Mouse (Mus musculus): ENCODE measurements around the gene Spata6.

The Spata6 gene

DNA sequence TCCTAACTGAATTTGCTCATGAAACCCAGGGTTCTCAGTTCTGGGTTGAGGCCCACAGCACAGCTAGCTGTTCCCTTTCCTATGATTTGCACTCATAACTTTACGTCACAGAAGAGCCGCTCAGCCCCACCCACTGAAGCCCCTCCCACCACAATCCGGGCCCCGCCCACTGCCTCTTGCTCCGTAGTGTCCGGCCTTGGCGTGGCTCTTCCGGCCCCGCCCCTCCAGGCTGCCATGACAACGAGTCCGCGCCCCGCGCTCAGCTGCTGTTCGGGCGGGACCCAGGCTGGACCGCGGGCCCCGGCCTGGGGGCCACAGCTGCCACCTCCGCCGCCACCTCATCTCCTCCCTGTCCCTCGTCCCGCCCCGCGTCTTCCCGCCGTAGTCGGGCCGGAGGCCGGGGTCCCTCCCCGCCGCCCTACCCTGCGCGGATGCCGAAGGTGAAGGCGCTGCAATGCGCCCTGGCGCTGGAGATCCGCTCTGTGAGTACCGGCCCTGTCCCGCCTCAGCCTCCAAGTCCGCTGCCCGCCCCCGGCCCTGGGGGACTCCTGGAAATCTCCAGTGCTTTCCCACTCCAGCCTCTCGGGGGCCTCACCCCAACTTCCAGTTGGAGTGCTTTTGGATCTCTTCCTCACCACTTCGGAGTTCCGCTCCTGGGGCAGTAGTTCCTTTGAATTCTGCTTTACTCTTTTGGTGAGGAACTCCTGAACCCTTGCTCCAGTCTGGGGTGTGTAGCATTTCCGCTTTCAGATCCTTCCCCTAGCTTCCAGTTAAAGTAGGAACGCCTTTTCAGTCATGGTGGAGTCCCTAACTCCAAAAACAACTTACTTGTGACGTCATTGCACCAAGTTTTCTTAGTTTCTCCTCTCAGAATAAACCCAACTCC lies at the start of gene Spata6:
Spata6 (plus strand) TSS at position 209 of the 886 bp plus-strand sequence.
- in situ Hi-C loops (cut with MboI, MseI) = no loop called here

DNA sequence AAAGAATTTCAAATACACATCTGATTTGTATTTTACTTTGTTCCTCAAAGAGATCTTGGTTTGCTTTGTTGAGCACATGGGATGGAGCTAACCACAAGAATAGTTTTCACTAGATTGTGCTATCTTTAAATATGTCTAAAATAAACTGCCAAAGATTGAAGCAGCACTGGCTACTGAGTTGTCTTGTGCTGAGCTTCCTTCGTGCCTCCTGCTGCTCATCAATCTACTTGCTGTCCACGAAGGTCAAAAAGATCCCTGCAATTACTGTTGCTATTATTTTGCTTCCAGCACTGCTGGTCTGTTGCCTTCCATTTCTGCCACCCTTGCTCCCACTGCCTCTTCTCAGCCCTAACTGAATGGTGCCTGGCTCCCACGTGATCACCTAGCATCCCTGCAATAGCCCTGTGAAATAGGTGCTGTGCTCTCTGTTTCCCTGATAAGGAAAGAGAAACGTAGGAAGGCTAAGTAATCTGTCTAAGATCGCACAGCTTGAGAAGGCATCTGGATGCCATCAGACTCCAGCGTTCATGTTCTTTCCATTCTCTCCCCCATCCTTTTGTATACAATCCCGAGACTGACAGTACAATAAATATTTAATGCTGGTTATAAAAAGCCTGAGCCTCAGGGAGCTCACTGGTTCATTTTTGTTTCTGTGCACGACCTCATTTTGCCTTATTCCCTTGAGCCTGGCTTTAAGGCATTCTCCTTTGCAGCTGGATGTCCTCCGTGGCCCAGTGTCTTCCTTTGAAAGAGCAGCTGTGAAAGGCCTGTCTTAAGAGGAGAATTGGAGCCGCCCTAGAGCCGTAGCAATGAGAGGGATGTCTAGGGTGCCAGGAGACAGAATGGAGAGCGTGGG lies 49.0 kb upstream of the Spata6 start:
- in situ Hi-C loops (cut with MboI, MseI) = no loop called here

DNA sequence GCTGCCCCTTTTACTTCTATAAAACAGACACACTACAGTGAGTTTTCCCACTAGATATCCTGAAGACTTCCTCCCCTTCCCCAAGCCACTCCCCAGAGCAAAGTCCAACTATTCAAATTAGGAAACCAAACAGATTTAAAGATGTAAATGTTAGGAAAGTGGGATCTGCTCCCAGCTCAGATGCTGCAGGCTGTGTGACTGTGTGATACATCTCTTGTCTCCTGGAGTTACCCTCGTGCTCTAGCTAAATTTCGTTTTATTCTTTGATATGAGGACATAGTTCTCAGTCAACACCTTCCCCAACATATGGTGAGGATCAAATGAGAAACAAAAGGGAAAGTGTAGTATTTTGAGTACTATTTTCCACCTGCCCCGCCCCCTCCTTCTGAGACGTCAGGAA lies 48.3 kb upstream of the Spata6 start:
- in situ Hi-C loops (cut with MboI, MseI) = no loop called here

DNA sequence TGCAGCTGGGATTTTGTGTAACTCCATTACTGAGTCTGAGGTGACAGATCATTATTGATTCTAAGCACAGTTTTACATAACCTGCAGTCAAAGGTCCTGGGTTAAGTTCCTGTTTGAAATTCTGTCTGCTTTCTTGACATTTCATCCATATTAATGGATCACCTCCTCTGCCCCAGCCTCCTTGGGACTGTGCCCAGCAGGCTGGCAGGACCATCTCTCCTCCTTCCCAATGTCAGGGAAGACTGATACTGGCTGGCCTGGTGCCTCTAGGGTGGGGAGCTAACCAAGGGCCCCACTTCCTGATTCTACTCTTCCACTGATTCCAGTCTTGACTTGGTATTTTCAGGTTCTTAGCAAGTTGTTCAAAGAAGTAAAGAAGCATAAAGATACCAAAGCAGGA lies 45.9 kb upstream of the Spata6 start:
- in situ Hi-C loops (cut with MboI, MseI) = no loop called here

DNA sequence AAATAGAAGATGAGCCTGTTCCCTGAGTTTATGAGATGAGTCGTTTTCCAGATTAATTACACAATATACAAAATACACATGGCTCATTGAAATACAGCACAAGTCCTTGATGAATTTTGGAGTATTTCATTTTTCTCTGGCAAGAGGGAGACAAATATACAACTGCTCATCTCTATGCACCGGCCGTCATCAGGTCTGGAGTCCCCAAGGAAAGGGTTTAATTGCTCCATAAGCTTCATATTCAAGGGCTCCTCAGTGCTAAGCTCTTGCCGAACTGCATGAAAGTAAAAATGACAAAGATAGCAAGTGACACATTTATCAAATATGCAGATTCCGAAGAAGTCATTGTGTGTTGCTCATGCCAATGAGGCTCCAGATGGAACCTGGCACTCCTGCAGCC lies 37.9 kb upstream of the Spata6 start:
- in situ Hi-C loops (cut with MboI, MseI) = no loop called here

DNA sequence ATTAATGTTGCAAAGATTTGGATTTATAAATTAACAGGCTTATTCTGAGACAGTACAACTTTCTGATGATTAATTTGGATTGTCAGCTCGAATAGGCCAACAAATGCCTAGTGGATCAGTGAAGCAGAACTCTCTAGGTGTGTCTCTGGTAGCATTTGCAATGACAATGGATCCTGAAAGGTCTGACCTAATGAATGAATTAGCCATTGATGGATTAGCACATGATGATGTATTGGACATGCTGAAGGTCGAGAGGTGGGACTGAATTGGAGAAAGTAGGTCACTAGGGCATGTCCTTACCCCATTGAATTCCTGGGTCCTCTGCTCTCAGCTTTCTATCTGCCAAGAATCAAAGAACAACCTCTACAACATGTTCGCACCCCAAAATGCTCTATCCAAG lies 37.0 kb upstream of the Spata6 start:
- in situ Hi-C loops (cut with MboI, MseI) = no loop called here

DNA sequence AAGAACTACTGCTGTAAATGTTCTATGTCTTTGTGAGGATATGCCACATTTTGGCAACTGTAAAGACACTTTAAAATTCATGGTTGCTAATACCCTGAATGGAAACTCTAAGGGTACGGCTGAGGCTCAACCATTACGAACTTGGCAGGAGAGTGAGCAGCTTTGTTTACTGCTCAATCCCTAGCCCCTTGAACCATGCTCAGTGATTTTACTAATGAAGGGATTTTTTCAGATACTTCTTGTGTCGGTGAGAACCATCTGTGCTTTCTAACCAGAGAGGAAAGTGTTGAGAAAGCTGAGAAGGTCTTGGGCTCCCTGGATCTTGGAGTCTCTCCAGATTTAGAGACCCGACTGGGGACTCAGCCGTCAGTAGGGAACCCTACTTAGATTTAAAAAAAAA lies 35.9 kb upstream of the Spata6 start:
- in situ Hi-C loops (cut with MboI, MseI) = no loop called here

DNA sequence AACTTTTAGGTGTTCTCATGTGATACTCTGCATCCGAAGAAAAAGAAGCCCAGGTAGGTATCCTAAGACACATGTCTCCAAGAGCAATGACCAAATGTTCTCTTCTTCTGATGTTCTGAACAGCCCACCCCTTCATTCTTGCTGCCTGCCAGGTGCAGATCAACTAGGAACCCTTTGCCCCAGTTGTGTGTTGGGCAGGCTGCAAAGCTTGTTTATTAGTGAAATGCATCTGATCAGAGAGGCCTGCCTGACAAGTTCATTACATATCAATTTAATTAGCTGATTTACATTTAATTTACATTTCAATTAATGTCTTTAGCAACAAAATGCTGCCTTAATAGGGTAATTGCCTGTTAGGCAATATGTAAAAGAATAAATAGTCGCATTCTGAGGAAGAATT lies 33.8 kb upstream of the Spata6 start:
- in situ Hi-C loops (cut with MboI, MseI) = no loop called here

DNA sequence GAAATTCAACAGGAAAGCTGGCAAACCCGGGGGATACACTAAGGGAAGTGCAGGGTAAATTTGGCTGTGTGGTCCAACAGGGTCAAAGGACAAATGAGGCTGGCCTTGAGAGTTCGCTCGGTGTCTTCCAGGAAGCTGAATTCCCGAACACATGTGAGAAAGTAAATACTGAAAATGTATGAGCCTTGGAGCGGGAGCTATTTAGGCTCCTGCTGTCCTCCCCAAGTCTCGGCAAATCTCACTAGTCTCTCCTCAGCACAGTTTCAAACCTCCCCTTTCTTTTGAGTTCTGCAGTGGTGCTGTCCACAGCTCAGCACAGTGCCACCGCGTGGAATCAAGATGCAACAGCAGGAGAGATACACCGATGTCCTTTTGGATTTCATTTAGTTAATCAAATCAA lies 32.8 kb upstream of the Spata6 start:
- in situ Hi-C loops (cut with MboI, MseI) = no loop called here

DNA sequence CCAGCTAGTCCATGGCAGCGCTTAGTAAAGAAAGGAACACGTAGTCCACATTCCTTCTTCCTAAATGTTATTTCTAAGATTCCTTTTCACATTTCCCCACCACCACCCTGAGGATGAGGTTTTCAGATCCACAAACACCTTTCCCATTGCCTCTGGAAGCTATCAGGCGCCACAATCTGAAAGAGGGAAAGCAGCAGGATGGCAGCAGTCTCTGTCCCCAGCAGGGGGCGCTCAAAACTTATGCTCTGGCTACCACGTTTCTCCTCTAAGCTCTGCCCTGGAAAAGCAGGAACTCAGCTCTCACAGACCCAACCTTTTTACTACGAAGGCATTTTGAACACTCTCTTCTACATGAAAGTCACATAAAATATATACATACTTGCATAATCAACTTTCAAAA lies 32.2 kb upstream of the Spata6 start:
- in situ Hi-C loops (cut with MboI, MseI) = no loop called here

DNA sequence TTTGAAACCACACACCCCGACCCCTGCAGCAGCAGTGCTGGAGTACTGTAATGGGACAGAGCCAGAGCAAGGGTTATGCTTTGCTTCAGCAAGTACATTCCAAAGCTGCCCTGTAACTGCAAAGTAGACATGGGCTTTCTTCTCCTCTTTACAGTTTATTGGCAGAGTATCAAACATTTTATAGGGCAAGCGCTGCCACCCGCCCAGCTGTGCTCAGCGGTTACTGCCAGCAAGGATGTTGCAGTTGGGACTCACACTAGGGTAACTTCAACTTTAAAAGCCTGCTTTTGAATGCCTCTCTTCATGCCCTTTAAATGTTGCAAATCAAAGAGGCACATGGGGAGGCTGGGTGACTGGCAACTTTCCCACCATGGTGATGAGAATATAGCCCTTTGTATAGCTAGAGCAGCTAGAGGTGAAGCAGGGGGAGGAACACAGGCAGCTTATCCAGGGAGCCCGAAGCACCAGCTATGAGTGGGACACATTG lies 28.7 kb upstream of the Spata6 start:
- in situ Hi-C loops (cut with MboI, MseI) = no loop called here

DNA sequence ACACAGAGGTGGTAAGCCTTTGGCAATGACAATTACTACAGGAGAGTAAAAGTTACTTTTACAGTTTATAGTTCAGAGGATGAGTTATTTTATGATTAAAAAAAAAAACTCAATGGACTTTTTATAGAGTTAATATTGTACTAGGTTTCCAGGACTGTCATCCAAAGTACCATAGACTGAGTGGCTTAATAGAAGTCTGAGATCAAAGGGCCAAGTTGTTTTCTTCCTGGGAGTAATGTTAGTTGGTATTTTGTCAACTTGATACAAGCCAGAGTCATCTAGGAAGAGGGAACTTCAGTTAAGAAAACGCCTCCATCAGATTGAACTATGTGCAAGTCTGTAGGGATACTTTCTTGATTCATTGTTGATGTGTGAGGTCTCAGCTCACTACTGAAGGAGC lies 18.4 kb upstream of the Spata6 start:
- in situ Hi-C loops (cut with MboI, MseI) = no loop called here

DNA sequence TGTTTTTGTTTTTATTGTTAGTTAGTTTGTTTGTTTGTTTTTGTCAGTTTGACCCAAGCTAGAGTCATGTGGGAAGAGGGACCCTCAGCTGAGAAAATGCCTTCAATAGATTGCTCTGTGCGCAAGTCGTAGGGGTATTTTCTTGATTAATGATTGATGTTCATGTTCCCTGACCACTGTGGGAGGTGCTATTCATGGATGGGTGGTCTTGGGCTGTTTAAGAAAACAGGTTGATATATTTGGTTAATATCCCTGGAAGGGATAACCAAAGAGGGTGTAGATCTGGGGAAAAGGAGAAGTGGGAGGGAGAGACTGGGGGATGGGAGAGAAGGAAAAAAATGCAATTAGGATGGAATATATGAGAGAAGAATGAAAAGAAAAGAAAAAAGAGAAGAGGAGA lies 15.7 kb upstream of the Spata6 start:
- in situ Hi-C loops (cut with MboI, MseI) = no loop called here

DNA sequence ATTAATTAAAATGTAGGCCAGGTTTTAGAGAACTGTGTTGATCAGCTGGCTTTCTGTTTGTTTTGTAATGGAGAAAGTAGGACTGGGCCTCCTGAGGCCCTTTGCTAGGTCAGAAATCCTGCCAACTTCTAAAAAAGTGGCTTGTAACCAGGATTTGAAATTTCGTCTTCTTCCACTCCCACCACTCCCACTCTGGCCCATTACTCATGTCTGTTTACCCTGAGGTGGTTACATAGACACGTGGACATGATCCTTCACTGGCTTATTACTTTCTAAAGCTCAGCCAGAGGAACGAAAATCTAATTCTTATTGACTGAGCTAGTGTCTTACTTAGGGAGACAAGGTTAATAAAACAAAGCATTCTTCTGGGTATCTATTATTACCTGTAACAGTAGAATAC lies 14.8 kb upstream of the Spata6 start:
- in situ Hi-C loops (cut with MboI, MseI) = no loop called here

DNA sequence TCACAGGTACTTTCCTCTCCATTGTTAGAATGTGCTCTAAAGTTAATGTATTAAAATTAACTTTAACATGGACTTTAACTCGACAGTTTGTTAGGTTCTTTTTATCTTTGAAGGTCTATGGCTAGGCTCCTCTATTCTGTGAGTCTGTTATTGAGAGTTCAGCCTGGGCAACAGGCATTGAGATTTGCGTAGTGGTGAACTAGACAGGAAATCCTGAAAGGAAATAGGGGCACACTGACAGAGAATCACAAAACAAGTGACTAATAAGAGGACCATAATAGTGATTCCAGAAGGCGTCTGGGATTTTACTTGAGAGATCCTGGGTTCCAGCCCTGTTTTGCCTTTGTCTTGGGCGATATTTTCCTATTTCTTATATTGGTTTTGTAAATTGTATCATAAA lies 488 bp upstream of the Spata6 start:
- in situ Hi-C loops (cut with MboI, MseI) = no loop called here

DNA sequence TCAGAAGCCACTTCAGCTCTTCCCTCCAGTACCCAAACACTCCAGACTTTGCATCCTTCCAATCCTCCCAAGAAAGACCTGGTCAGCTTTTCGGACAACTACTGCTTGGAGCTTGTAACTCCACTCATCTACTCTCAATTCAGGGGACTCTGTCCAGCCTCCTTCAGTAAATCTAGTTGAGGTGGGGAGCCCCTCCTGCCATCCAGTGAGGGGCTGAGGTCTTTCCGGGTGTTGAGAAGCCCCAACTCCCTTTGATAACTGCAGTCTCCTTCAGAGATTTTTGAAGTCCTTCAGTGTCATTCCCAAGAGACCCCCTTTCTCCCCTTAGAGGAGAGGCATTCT lies 849 bp downstream of the Spata6 start:
- in situ Hi-C loops (cut with MboI, MseI) = no loop called here

DNA sequence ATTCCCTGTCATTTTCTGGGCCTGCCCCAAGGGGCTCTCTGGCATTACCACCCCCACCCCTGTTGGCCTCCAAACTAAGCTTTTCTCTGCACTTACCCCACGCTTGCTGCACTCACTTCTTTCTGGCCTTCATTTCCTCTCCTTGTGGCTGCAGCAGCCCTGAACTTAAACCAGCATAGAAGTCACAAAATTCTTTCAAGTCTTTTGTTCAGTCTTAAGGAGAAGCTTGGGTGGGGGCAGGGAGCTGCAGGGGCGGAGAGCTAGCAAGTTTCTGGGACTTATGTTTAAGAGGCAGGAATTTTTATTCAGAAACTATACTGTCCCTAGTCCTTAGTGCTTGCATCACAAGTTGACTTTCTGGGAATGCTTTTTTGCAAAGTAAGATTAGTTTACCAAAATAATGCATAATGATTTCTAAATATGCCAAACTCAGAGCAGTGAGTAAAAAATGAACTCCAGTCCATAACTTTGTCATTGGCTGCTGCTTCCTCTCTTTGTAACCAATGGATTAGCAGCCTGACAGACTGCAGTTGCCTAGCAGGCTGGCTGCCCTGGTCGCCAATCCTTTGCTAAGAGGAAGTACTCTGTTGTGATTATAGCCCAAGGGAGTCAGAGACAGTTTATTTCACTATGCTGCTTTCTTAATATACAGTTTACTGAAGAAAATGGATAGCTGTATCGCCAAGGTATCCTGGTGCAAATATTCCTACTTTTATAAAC lies 1.5 kb downstream of the Spata6 start:
- in situ Hi-C loops (cut with MboI, MseI) = no loop called here

DNA sequence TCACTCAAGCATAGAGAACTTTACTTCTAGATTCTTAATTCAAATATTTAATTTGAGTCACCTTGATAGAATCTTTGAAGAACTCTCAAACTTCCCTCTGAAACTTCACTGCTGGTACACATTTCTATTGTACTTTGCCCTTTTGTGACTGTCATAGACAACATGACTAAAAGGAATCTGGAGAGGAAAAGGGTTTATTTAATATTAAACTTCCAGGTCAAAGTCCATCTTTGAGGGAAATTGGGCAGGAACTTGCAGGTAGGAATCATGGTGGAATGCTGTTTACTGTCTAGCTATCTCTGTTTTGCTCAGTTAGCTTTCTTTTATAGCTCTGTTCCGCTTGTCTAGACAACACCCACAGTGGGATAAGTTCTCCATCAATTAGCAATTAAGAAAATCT lies 17.8 kb downstream of the Spata6 start:
- in situ Hi-C loops (cut with MboI, MseI) = no loop called here

DNA sequence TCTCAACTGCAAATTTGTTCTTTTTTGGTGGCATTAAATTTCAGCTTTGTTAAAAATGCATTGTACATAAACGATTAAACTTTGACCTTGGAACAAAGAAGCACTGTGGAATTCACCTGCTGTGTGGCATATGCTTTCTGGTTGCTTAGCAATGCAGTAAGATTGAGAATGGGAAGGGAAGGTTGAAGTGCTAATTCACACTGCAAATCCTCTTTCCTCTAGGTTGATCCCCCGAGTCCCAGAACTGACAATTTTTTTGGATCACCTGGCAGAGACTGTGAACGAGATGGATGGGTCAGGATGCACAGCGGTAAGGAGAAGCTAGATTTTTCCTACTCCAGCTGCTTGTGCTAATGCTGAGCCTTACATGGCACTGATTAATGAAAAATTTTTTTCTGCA lies 60.7 kb downstream of the Spata6 start:
- in situ Hi-C loops (cut with MboI, MseI) = no loop called here

DNA sequence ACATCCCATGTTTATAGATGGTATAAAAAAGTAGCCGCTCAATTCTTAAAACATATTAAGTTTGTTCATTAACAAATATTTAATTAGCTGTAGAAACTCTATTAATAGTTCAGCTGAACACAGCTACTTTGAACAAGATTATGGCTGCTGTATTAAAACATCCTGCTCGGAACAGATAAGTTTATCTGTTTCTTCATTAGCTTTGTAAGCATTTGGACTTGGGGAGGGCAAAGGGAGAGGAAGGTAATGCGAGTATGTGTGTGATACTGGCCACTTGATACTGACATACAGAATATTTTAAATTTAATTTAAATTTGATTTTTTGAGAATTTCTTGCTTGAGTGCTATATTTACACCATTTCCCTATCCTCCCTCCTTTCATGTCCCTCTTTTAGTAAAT lies 80.1 kb downstream of the Spata6 start:
- in situ Hi-C loops (cut with MboI, MseI) = no loop called here

DNA sequence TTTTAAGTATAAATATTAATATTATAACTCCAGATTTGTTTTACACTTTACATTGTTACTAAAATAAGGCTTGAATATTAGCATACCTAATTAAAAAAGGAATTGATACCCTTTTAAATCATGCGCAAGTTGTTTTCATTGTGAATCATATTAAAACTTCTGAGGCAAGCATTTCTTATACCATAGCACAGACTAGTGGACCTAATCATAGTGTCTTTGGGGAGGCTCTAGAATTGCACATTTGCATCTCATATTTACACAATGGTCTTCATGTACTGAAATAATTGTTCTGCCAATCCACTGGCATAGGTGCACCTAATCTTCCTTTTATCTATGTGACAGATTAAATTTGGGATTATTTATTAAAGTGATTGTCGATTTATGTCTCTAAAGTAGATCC lies 83.4 kb downstream of the Spata6 start:
- in situ Hi-C loops (cut with MboI, MseI) = no loop called here

DNA sequence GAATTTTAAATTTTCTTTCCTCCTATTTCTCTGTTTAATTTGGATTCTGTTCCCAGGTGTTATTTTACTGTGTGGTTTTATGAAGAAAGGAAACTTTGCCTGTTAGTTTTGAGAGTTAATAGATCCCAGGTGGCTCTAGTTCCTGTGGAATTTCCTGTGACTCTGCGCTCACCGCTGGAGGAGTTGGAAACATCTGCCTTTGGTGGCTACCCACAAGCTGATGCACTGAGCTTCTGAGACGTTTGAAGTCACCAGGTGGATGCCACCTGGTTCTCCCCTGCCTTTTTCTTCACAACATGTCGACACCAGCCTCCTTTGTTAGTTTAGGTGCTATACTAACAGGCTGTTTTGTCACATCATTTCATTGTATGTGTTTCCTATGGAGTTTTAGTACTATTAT lies 97.7 kb downstream of the Spata6 start:
- in situ Hi-C loops (cut with MboI, MseI) = no loop called here

All from T-helper 1 cell (primary cell).